9 mouse cellular contexts compared by ENCODE assay signal in genomic region chr12:72082370-72082769, GRCm38 (mm10). TPM values are rescaled to one million over a fixed set of nuclear protein-coding genes. Genes with fewer than 3 reads are reported as not detected.
A peak's percentile ranks its signal among the peaks of the same experiment; 100 is the strongest.
DNase-seq lines count a peak whose midpoint lies in the region; ATAC-seq and TF ChIP-seq lines count a peak whose summit lies in the region.
"Had no signal": no experiment of that assay in that cellular context is flagged by ENCODE, and none has a peak within 500 bp of the region (broad histone marks: within the 10 kb centered on the region; RNA-seq: fewer than 3 reads in every experiment).

No protein-coding gene starts in this region.

- 0 out of 2 replicates have a peak, but pooled peaks have one; percentile 60 for TF ChIP-seq EP300 in ES-Bruce4 (IDR thresholded peaks at IDR 0.05; ENCODE audit: insufficient read depth, low read depth, low read length)

- no peak for TF ChIP-seq CTCF in ES-Bruce4 (IDR thresholded peaks at IDR 0.05; ENCODE audit: low read depth, low read length)

- no peaks in the 10 kb centered on the region for H3K36me3 ChIP-seq in ES-Bruce4 (ENCODE audit: control insufficient read depth, insufficient read depth, low read length, poor library complexity, severe bottlenecking)
- H3K36me3 ChIP-seq in hindbrain, embryonic 10.5 days: no peaks in the 10 kb centered on the region
- no peaks in the 10 kb centered on the region for H3K36me3 ChIP-seq in limb, embryonic 13.5 days
- H3K36me3 ChIP-seq in neural tube, embryonic 12.5 days: no peaks in the 10 kb centered on the region

- ATAC-seq in limb, embryonic 13.5 days (ENCODE audit: low FRiP score, low read depth): no peak
- ATAC-seq in neural tube, embryonic 12.5 days (ENCODE audit: low FRiP score, low read depth): no peak

- peak overlapping the region; percentile 51 for H3K4me2 ChIP-seq in limb, embryonic 13.5 days (replicated peaks)
- H3K4me2 ChIP-seq in neural tube, embryonic 12.5 days (replicated peaks): peak overlapping the region; percentile 49

- H3K4me3 ChIP-seq in ES-Bruce4 (ENCODE audit: low read depth, low read length): peak overlapping the region; percentile 31
- peak overlapping the region; percentile 36 for H3K4me3 ChIP-seq in hindbrain, embryonic 10.5 days
- H3K4me3 ChIP-seq in limb, embryonic 13.5 days: peak overlapping the region; percentile 14; the same call in 1 of the 2 replicates
- H3K4me3 ChIP-seq in neural tube, embryonic 12.5 days: no peak overlapping the region
- H3K4me3 ChIP-seq: megakaryocyte, embryonic 14.5 days had no signal

- no peaks in the 10 kb centered on the region for H3K4me1 ChIP-seq in ES-Bruce4 (ENCODE audit: control insufficient read depth, insufficient read depth, low read length)
- H3K4me1 ChIP-seq in hindbrain, embryonic 10.5 days (replicated peaks): peaks cover 28% of the 10 kb centered on the region
- H3K4me1 ChIP-seq in limb, embryonic 13.5 days: peaks cover 25% of the 10 kb centered on the region
- H3K4me1 ChIP-seq in neural tube, embryonic 12.5 days: peaks cover 17% of the 10 kb centered on the region

- DNase-seq in adrenal gland, postnatal 14 days: peak; percentile 69
- DNase-seq in hindbrain, embryonic 10.5 days (ENCODE audit: low spot score): no peak
- DNase-seq in natural killer cell, adult 2 months (ENCODE audit: low spot score in 2 of 2): no peak
- no peak for DNase-seq in left cerebral cortex, postnatal 14 days (ENCODE audit: low spot score in 2 of 2)
- no peak for DNase-seq in cerebellum, adult 9-11 months

- peak overlapping the region; percentile 81 for H3K9ac ChIP-seq in ES-Bruce4 (ENCODE audit: low read depth, poor library complexity, severe bottlenecking)
- no peak overlapping the region for H3K9ac ChIP-seq in limb, embryonic 13.5 days
- no peak overlapping the region for H3K9ac ChIP-seq in neural tube, embryonic 12.5 days

- 33% methylated on average over 18 of the region's 18 CpGs for WGBS in hindbrain, embryonic 10.5 days
- 23% methylated on average over 18 of the region's 18 CpGs for WGBS in limb, embryonic 13.5 days
- 32% methylated on average over 18 of the region's 18 CpGs for WGBS in neural tube, embryonic 12.5 days

- TF ChIP-seq POLR2A in ES-Bruce4 (IDR thresholded peaks at IDR 0.05; ENCODE audit: insufficient read depth, low read length): no peak

- no peaks in the 10 kb centered on the region for H3K9me3 ChIP-seq in ES-Bruce4 (replicated peaks; ENCODE audit: control insufficient read depth, insufficient read depth, low read length, poor library complexity, severe bottlenecking)
- H3K9me3 ChIP-seq in hindbrain, embryonic 10.5 days: no peaks in the 10 kb centered on the region
- no peaks in the 10 kb centered on the region for H3K9me3 ChIP-seq in limb, embryonic 13.5 days
- H3K9me3 ChIP-seq in neural tube, embryonic 12.5 days: no peaks in the 10 kb centered on the region
- H3K9me3 ChIP-seq: megakaryocyte, embryonic 14.5 days had no signal

- H3K27me3 ChIP-seq in ES-Bruce4 (ENCODE audit: control insufficient read depth, insufficient read depth, low read length, poor library complexity, severe bottlenecking): no peaks in the 10 kb centered on the region
- no peaks in the 10 kb centered on the region for H3K27me3 ChIP-seq in hindbrain, embryonic 10.5 days (ENCODE audit: insufficient read depth, poor library complexity, severe bottlenecking)
- H3K27me3 ChIP-seq in limb, embryonic 13.5 days: no peaks in the 10 kb centered on the region
- no peaks in the 10 kb centered on the region for H3K27me3 ChIP-seq in neural tube, embryonic 12.5 days (replicated peaks)

- peak overlapping the region; percentile 35 for H3K27ac ChIP-seq in ES-Bruce4 (ENCODE audit: insufficient read depth, low read length)
- 0 out of 2 replicates have a peak overlapping the region, but pooled peaks have one; percentile 40 for H3K27ac ChIP-seq in hindbrain, embryonic 10.5 days
- no peak overlapping the region for H3K27ac ChIP-seq in limb, embryonic 13.5 days
- H3K27ac ChIP-seq in neural tube, embryonic 12.5 days: no peak overlapping the region

- intact Hi-C loops in left cerebral cortex, postnatal 14 days (cut with DNase I): no loop called here

RNA-seq across cellular contexts. Expression of gene L3hypdh, which starts 2.9 kb away (rescaled TPM):
- polyA plus RNA-seq in ES-Bruce4 (2011; ENCODE audit: insufficient read depth, insufficient read length, low read depth, missing spikeins): 5.5 and 8.3 TPM in 2 replicates
- total RNA-seq in adrenal gland, postnatal 14 days (2021): 29.9 and 31.3 TPM in 2 replicates
- 9.2 and 9.9 TPM in 2 replicates for polyA plus RNA-seq in hindbrain, embryonic 10.5 days (2016; fragmentation: Nextera tagmentation; extraction: Ambion mirVana)
- polyA plus RNA-seq in limb, embryonic 13.5 days (2015; fragmentation: Nextera tagmentation; extraction: Ambion mirVana): 17.9 and 18.0 TPM in 2 replicates
- 9.9 and 10.0 TPM in 2 replicates for polyA plus RNA-seq in neural tube, embryonic 12.5 days (2016; fragmentation: Nextera tagmentation; extraction: Ambion mirVana)
- 1 to 10 TPM; 2.9 to 5.1 TPM for total RNA-seq in left cerebral cortex, postnatal 14 days (2021)

RNA-seq across cellular contexts. Expression of gene Jkamp, which starts 3.0 kb away (rescaled TPM):
- polyA plus RNA-seq in ES-Bruce4 (2011; ENCODE audit: insufficient read depth, insufficient read length, low read depth, missing spikeins): 42.1 and 42.6 TPM in 2 replicates
- total RNA-seq in adrenal gland, postnatal 14 days (2021): 38.3 and 41.0 TPM in 2 replicates
- 85.1 and 95.7 TPM in 2 replicates for polyA plus RNA-seq in hindbrain, embryonic 10.5 days (2016; fragmentation: Nextera tagmentation; extraction: Ambion mirVana)
- polyA plus RNA-seq in limb, embryonic 13.5 days (2015; fragmentation: Nextera tagmentation; extraction: Ambion mirVana): 78.2 and 83.9 TPM in 2 replicates
- polyA plus RNA-seq in neural tube, embryonic 12.5 days (2016; fragmentation: Nextera tagmentation; extraction: Ambion mirVana): 108 and 118 TPM in 2 replicates
- total RNA-seq in left cerebral cortex, postnatal 14 days (2021): 10 to 100 TPM; 51.0 to 54.0 TPM

RNA-seq across cellular contexts. Expression of gene Gpr135, which starts 11.4 kb away (rescaled TPM):
- polyA plus RNA-seq in ES-Bruce4 (2011; ENCODE audit: insufficient read depth, insufficient read length, low read depth, missing spikeins): 0.97 and 1.8 TPM in 2 replicates
- total RNA-seq in adrenal gland, postnatal 14 days (2021): 3.9 and 5.0 TPM in 2 replicates
- 0.56 and 0.69 TPM in 2 replicates for polyA plus RNA-seq in hindbrain, embryonic 10.5 days (2016; fragmentation: Nextera tagmentation; extraction: Ambion mirVana)
- polyA plus RNA-seq in limb, embryonic 13.5 days (2015; fragmentation: Nextera tagmentation; extraction: Ambion mirVana): 0.38 and 0.83 TPM in 2 replicates
- 1.7 TPM in 2 replicates for polyA plus RNA-seq in neural tube, embryonic 12.5 days (2016; fragmentation: Nextera tagmentation; extraction: Ambion mirVana)
- 10 to 100 TPM; 13.7 to 13.8 TPM for total RNA-seq in left cerebral cortex, postnatal 14 days (2021)

Comparison
In these comparisons a context has a peak if more than half of its experiments do, and no peak if none do; other contexts are left out.
1. H3K27ac ChIP-seq: peak in ES-Bruce4 (single experiment) and hindbrain, embryonic 10.5 days (single experiment); none in limb, embryonic 13.5 days (single experiment) and neural tube, embryonic 12.5 days (single experiment).